Mouse (Mus musculus): ENCODE measurements around the gene Ctnnbip1. TPM values are rescaled to one million over a fixed set of nuclear protein-coding genes. Genes with fewer than 3 reads are reported as not detected.

Ctnnbip1 gene
- polyA plus RNA-seq, 1 experiment from 2014 or later, result 71.4 TPM

- Histone ChIP-seq H3K4me2 (replicated peaks; ENCODE audit: low read depth, low read length) (no peak overlapping the region), H3K4me1 (ENCODE audit: control insufficient read depth, insufficient read depth, low read length) (0 out of 2 replicates have a peak, but pooled peaks cover 3% of the 10 kb centered on the region), H3K36me3 (ENCODE audit: control insufficient read depth, insufficient read depth, low read length) (no peaks in the 10 kb centered on the region), H3K27me3 (ENCODE audit: control insufficient read depth, insufficient read depth, low read length) (no peaks in the 10 kb centered on the region), H3K9me3 (ENCODE audit: control insufficient read depth, low read length) (no peaks in the 10 kb centered on the region), H3K9ac (ENCODE audit: low read depth, low read length) (no peak overlapping the region), H3K27ac (ENCODE audit: low read depth, low read length) (no peak overlapping the region), H3K4me3 (ENCODE audit: low read length) (no peak overlapping the region)
- no peak for ATAC-seq (ENCODE audit: low FRiP score, low TSS enrichment)
- WGBS, result 60% methylated on average over 5 of the region's 5 CpGs
These were observed 53.2 kb downstream of the Ctnnbip1 start for GRCm38 (mm10) chr4:149571209-149571608.

- WGBS, result 56% methylated on average over 8 of the region's 8 CpGs
- no peak overlapping the region for H3K9ac ChIP-seq (ENCODE audit: low read depth, low read length)
- ATAC-seq (ENCODE audit: low FRiP score, low TSS enrichment), result no peak
- H3K27ac ChIP-seq (ENCODE audit: low read depth, low read length), result no peak overlapping the region
- H3K36me3 ChIP-seq (ENCODE audit: control insufficient read depth, insufficient read depth, low read length), result no peaks in the 10 kb centered on the region
- no peak overlapping the region for H3K4me2 ChIP-seq (replicated peaks; ENCODE audit: low read depth, low read length)
- H3K4me3 ChIP-seq (ENCODE audit: low read length), result no peak overlapping the region
- no peaks in the 10 kb centered on the region for H3K27me3 ChIP-seq (ENCODE audit: control insufficient read depth, insufficient read depth, low read length)
- no peaks in the 10 kb centered on the region for H3K9me3 ChIP-seq (ENCODE audit: control insufficient read depth, low read length)
- 0 out of 2 replicates have a peak, but pooled peaks cover 3% of the 10 kb centered on the region for H3K4me1 ChIP-seq (ENCODE audit: control insufficient read depth, insufficient read depth, low read length)
These were observed 53.7 kb downstream of the Ctnnbip1 start for GRCm38 (mm10) chr4:149571651-149572149.

GRCm38 (mm10) chr4:149572446-149572845, 54.4 kb downstream of the Ctnnbip1 start:
- no peak overlapping the region for H3K9ac ChIP-seq (ENCODE audit: low read depth, low read length)
- 0 out of 2 replicates have a peak, but pooled peaks cover 3% of the 10 kb centered on the region for H3K4me1 ChIP-seq (ENCODE audit: control insufficient read depth, insufficient read depth, low read length)
- no peaks in the 10 kb centered on the region for H3K9me3 ChIP-seq (ENCODE audit: control insufficient read depth, low read length)
- H3K27ac ChIP-seq (ENCODE audit: low read depth, low read length), result no peak overlapping the region
- ATAC-seq (ENCODE audit: low FRiP score, low TSS enrichment), result no peak
- H3K27me3 ChIP-seq (ENCODE audit: control insufficient read depth, insufficient read depth, low read length), result no peaks in the 10 kb centered on the region
- WGBS, result 41% methylated on average over 5 of the region's 9 CpGs
- H3K4me3 ChIP-seq (ENCODE audit: low read length), result no peak overlapping the region
- no peaks in the 10 kb centered on the region for H3K36me3 ChIP-seq (ENCODE audit: control insufficient read depth, insufficient read depth, low read length)
- H3K4me2 ChIP-seq (replicated peaks; ENCODE audit: low read depth, low read length), result no peak overlapping the region

GRCm38 (mm10) chr4:149572851-149573250, 54.8 kb downstream of the Ctnnbip1 start:
- H3K36me3 ChIP-seq (ENCODE audit: control insufficient read depth, insufficient read depth, low read length), result no peaks in the 10 kb centered on the region
- no peak overlapping the region for H3K4me3 ChIP-seq (ENCODE audit: low read length)
- H3K9ac ChIP-seq (ENCODE audit: low read depth, low read length), result no peak overlapping the region
- H3K4me2 ChIP-seq (replicated peaks; ENCODE audit: low read depth, low read length), result no peak overlapping the region
- no peaks in the 10 kb centered on the region for H3K9me3 ChIP-seq (ENCODE audit: control insufficient read depth, low read length)
- 74% methylated on average over 8 of the region's 8 CpGs for WGBS
- H3K27ac ChIP-seq (ENCODE audit: low read depth, low read length), result no peak overlapping the region
- 0 out of 2 replicates have a peak, but pooled peaks cover 3% of the 10 kb centered on the region for H3K4me1 ChIP-seq (ENCODE audit: control insufficient read depth, insufficient read depth, low read length)
- no peaks in the 10 kb centered on the region for H3K27me3 ChIP-seq (ENCODE audit: control insufficient read depth, insufficient read depth, low read length)
- no peak for ATAC-seq (ENCODE audit: low FRiP score, low TSS enrichment)

GRCm38 (mm10) chr4:149574391-149574821, 56.4 kb downstream of the Ctnnbip1 start:
- H3K36me3 ChIP-seq (ENCODE audit: control insufficient read depth, insufficient read depth, low read length), result no peaks in the 10 kb centered on the region
- no peak for ATAC-seq (ENCODE audit: low FRiP score, low TSS enrichment)
- H3K9ac ChIP-seq (ENCODE audit: low read depth, low read length), result no peak overlapping the region
- H3K4me2 ChIP-seq (replicated peaks; ENCODE audit: low read depth, low read length), result no peak overlapping the region
- H3K27ac ChIP-seq (ENCODE audit: low read depth, low read length), result no peak overlapping the region
- no peak overlapping the region for H3K4me3 ChIP-seq (ENCODE audit: low read length)
- H3K27me3 ChIP-seq (ENCODE audit: control insufficient read depth, insufficient read depth, low read length), result no peaks in the 10 kb centered on the region
- H3K4me1 ChIP-seq (ENCODE audit: control insufficient read depth, insufficient read depth, low read length), result 0 out of 2 replicates have a peak, but pooled peaks cover 3% of the 10 kb centered on the region
- 71% methylated on average over 14 of the region's 14 CpGs for WGBS
- no peaks in the 10 kb centered on the region for H3K9me3 ChIP-seq (ENCODE audit: control insufficient read depth, low read length)

GRCm38 (mm10) chr4:149576061-149576460, 58.0 kb downstream of the Ctnnbip1 start:
- no peak for ATAC-seq (ENCODE audit: low FRiP score, low TSS enrichment)
- Histone ChIP-seq H3K4me3 (ENCODE audit: low read length) (no peak overlapping the region), H3K27ac (ENCODE audit: low read depth, low read length) (no peak overlapping the region), H3K9me3 (ENCODE audit: control insufficient read depth, low read length) (no peaks in the 10 kb centered on the region), H3K9ac (ENCODE audit: low read depth, low read length) (no peak overlapping the region), H3K36me3 (ENCODE audit: control insufficient read depth, insufficient read depth, low read length) (no peaks in the 10 kb centered on the region), H3K4me1 (ENCODE audit: control insufficient read depth, insufficient read depth, low read length) (0 out of 2 replicates have a peak, but pooled peaks cover 3% of the 10 kb centered on the region), H3K4me2 (replicated peaks; ENCODE audit: low read depth, low read length) (no peak overlapping the region), H3K27me3 (ENCODE audit: control insufficient read depth, insufficient read depth, low read length) (no peaks in the 10 kb centered on the region)
- 83% methylated on average over 9 of the region's 9 CpGs for WGBS

- 20% methylated on average over 4 of the region's 4 CpGs for WGBS
- peak; percentile 28; the same call in 1 of the 2 replicates for ATAC-seq (ENCODE audit: low FRiP score, low TSS enrichment)
- no peak overlapping the region for H3K4me3 ChIP-seq (ENCODE audit: low read length)
- no peaks in the 10 kb centered on the region for H3K27me3 ChIP-seq (ENCODE audit: control insufficient read depth, insufficient read depth, low read length)
- no peak overlapping the region for H3K27ac ChIP-seq (ENCODE audit: low read depth, low read length)
- no peaks in the 10 kb centered on the region for H3K4me1 ChIP-seq (ENCODE audit: control insufficient read depth, insufficient read depth, low read length)
- H3K36me3 ChIP-seq (ENCODE audit: control insufficient read depth, insufficient read depth, low read length), result no peaks in the 10 kb centered on the region
- no peaks in the 10 kb centered on the region for H3K9me3 ChIP-seq (ENCODE audit: control insufficient read depth, low read length)
- no peak overlapping the region for H3K9ac ChIP-seq (ENCODE audit: low read depth, low read length)
- H3K4me2 ChIP-seq (replicated peaks; ENCODE audit: low read depth, low read length), result no peak overlapping the region
These were observed 59.0 kb downstream of the Ctnnbip1 start for GRCm38 (mm10) chr4:149576993-149577548.

- Histone ChIP-seq H3K4me3 (ENCODE audit: low read length) (no peak overlapping the region), H3K4me2 (replicated peaks; ENCODE audit: low read depth, low read length) (no peak overlapping the region), H3K36me3 (ENCODE audit: control insufficient read depth, insufficient read depth, low read length) (no peaks in the 10 kb centered on the region), H3K4me1 (ENCODE audit: control insufficient read depth, insufficient read depth, low read length) (no peaks in the 10 kb centered on the region), H3K9ac (ENCODE audit: low read depth, low read length) (no peak overlapping the region), H3K27ac (ENCODE audit: low read depth, low read length) (no peak overlapping the region), H3K27me3 (ENCODE audit: control insufficient read depth, insufficient read depth, low read length) (no peaks in the 10 kb centered on the region), H3K9me3 (ENCODE audit: control insufficient read depth, low read length) (no peaks in the 10 kb centered on the region)
- WGBS, result 41% methylated on average over 13 of the region's 13 CpGs
- ATAC-seq (ENCODE audit: low FRiP score, low TSS enrichment), result no peak
These were observed 60.1 kb downstream of the Ctnnbip1 start for GRCm38 (mm10) chr4:149578085-149578681.

- no peak overlapping the region for H3K27ac ChIP-seq (ENCODE audit: low read depth, low read length)
- H3K36me3 ChIP-seq (ENCODE audit: control insufficient read depth, insufficient read depth, low read length), result no peaks in the 10 kb centered on the region
- WGBS, result 61% methylated on average over 7 of the region's 7 CpGs
- no peaks in the 10 kb centered on the region for H3K4me1 ChIP-seq (ENCODE audit: control insufficient read depth, insufficient read depth, low read length)
- H3K4me2 ChIP-seq (replicated peaks; ENCODE audit: low read depth, low read length), result no peak overlapping the region
- no peak overlapping the region for H3K9ac ChIP-seq (ENCODE audit: low read depth, low read length)
- ATAC-seq (ENCODE audit: low FRiP score, low TSS enrichment), result no peak
- H3K4me3 ChIP-seq (ENCODE audit: low read length), result no peak overlapping the region
- no peaks in the 10 kb centered on the region for H3K9me3 ChIP-seq (ENCODE audit: control insufficient read depth, low read length)
- H3K27me3 ChIP-seq (ENCODE audit: control insufficient read depth, insufficient read depth, low read length), result no peaks in the 10 kb centered on the region; the same call in 1 of the 2 replicates
These were observed 60.8 kb downstream of the Ctnnbip1 start for GRCm38 (mm10) chr4:149578831-149579230.
